In genomic region chr6:142194245-142194644, GRCm38 (mm10) we compare ENCODE assay signal across 45 mouse cellular contexts. TPM values are rescaled to one million over a fixed set of nuclear protein-coding genes. Genes with fewer than 3 reads are reported as not detected.
"Had no signal": no experiment of that assay in that cellular context is flagged by ENCODE, and none has a peak within 500 bp of the region (broad histone marks: within the 10 kb centered on the region; RNA-seq: fewer than 3 reads in every experiment).

No protein-coding gene starts in this region.

- H3K4me2 ChIP-seq: limb, embryonic 12.5 days; limb, embryonic 13.5 days; limb, embryonic 15.5 days; liver, embryonic 11.5 days; liver, embryonic 12.5 days; liver, embryonic 13.5 days; liver, embryonic 15.5 days; lung, embryonic 14.5 days; lung, embryonic 15.5 days; midbrain, embryonic 11.5 days; midbrain, embryonic 12.5 days; midbrain, embryonic 13.5 days; midbrain, embryonic 15.5 days; neural tube, embryonic 12.5 days had no signal

- H3K4me1 ChIP-seq: limb, embryonic 10.5 days; limb, embryonic 12.5 days; limb, embryonic 13.5 days; limb, embryonic 15.5 days; liver, embryonic 12.5 days; liver, embryonic 13.5 days; liver, embryonic 15.5 days; lung, embryonic 15.5 days; midbrain, embryonic 10.5 days; midbrain, embryonic 12.5 days; midbrain, embryonic 13.5 days; midbrain, embryonic 15.5 days; neural tube, embryonic 12.5 days had no signal

- DNase-seq: left cerebral cortex, postnatal 4 days; liver; liver, embryonic 13.5 days; liver, postnatal 0 days; lung, adult 18-20 months; lung, adult 2 months; lung, embryonic 14.5 days; lung, postnatal 10 days; lung, postnatal 14 days; lung, postnatal 36 days; lung, postnatal 4 days; midbrain, embryonic 14.5 days had no signal

- H3K9ac ChIP-seq: limb, embryonic 12.5 days; limb, embryonic 13.5 days; limb, embryonic 15.5 days; liver, embryonic 12.5 days; liver, embryonic 13.5 days; liver, embryonic 14.5 days; liver, embryonic 15.5 days; liver, postnatal 0 days; lung, embryonic 14.5 days; lung, embryonic 15.5 days; midbrain, embryonic 12.5 days; midbrain, embryonic 13.5 days; midbrain, embryonic 15.5 days; neural tube, embryonic 12.5 days had no signal

- H3K27me3 ChIP-seq: limb, embryonic 12.5 days; limb, embryonic 13.5 days; limb, embryonic 15.5 days; liver, embryonic 12.5 days; liver, embryonic 13.5 days; liver, embryonic 15.5 days; lung, embryonic 15.5 days; megakaryocyte, embryonic 14.5 days; midbrain, embryonic 12.5 days; midbrain, embryonic 13.5 days; midbrain, embryonic 15.5 days; neural tube, embryonic 12.5 days had no signal

- ATAC-seq: liver, embryonic 12.5 days; liver, postnatal 0 days; lung, postnatal 0 days; midbrain, embryonic 13.5 days; midbrain, embryonic 15.5 days; midbrain, embryonic 16.5 days had no signal

- H3K27ac ChIP-seq: limb, embryonic 10.5 days; limb, embryonic 12.5 days; limb, embryonic 13.5 days; limb, embryonic 15.5 days; liver, embryonic 12.5 days; liver, embryonic 13.5 days; liver, embryonic 14.5 days; liver, embryonic 15.5 days; lung, embryonic 15.5 days; macrophage; midbrain, embryonic 10.5 days; midbrain, embryonic 12.5 days; midbrain, embryonic 13.5 days; midbrain, embryonic 15.5 days; neural tube, embryonic 12.5 days had no signal

- H3K4me3 ChIP-seq: limb, embryonic 10.5 days; limb, embryonic 12.5 days; limb, embryonic 13.5 days; limb, embryonic 15.5 days; liver, embryonic 12.5 days; liver, embryonic 13.5 days; liver, embryonic 15.5 days; lung, embryonic 15.5 days; megakaryocyte, embryonic 14.5 days; midbrain, embryonic 10.5 days; midbrain, embryonic 12.5 days; midbrain, embryonic 13.5 days; midbrain, embryonic 15.5 days; myocyte; neural tube, embryonic 12.5 days had no signal

- H3K36me3 ChIP-seq: limb, embryonic 10.5 days; limb, embryonic 12.5 days; limb, embryonic 13.5 days; limb, embryonic 15.5 days; liver, embryonic 12.5 days; liver, embryonic 13.5 days; liver, embryonic 15.5 days; lung, embryonic 15.5 days; midbrain, embryonic 10.5 days; midbrain, embryonic 12.5 days; midbrain, embryonic 13.5 days; midbrain, embryonic 15.5 days; neural tube, embryonic 12.5 days had no signal

- H3K9me3 ChIP-seq: limb, embryonic 10.5 days; limb, embryonic 12.5 days; limb, embryonic 13.5 days; limb, embryonic 15.5 days; liver, embryonic 13.5 days; liver, embryonic 15.5 days; lung, embryonic 15.5 days; megakaryocyte, embryonic 14.5 days; midbrain, embryonic 10.5 days; midbrain, embryonic 12.5 days; midbrain, embryonic 13.5 days; midbrain, embryonic 15.5 days; neural tube, embryonic 12.5 days had no signal

RNA-seq across cellular contexts. Expression of gene Slco1a6, which starts 14.1 kb away (rescaled TPM):
- total RNA-seq: left cerebral cortex, postnatal 14 days; left cerebral cortex, postnatal 25 days; liver, adult 2 months; megakaryocyte progenitor cell, adult 5-6 weeks; megakaryocyte, adult 5-6 weeks; megakaryocyte-erythroid progenitor cell, adult 5-6 weeks; midbrain, postnatal 0 days; monocyte, adult 5-6 weeks had no signal
- polyA plus RNA-seq: limb, embryonic 10.5 days; limb, embryonic 11.5 days; limb, embryonic 12.5 days; limb, embryonic 13.5 days; limb, embryonic 14.5 days; limb, embryonic 15.5 days; liver, adult 2 months; liver, embryonic 11.5 days; liver, embryonic 12.5 days; liver, embryonic 13.5 days; liver, embryonic 14.5 days; liver, embryonic 15.5 days; liver, embryonic 16.5 days; liver, postnatal 0 days; lung, adult 2 months; lung, embryonic 14.5 days; lung, embryonic 15.5 days; lung, embryonic 16.5 days; lung, postnatal 0 days; macrophage; midbrain, embryonic 10.5 days; midbrain, embryonic 11.5 days; midbrain, embryonic 12.5 days; midbrain, embryonic 13.5 days; midbrain, embryonic 16.5 days; midbrain, postnatal 0 days; neural tube, embryonic 11.5 days; neural tube, embryonic 12.5 days had no signal
